Mouse (Mus musculus): ENCODE measurements around the gene Mtg2.

Mtg2 gene

GRCm38 (mm10) chr2:180053001-180053400, 17.4 kb upstream of the Mtg2 start:
- peak; percentile 50 to 65 for DNase-seq

DNA sequence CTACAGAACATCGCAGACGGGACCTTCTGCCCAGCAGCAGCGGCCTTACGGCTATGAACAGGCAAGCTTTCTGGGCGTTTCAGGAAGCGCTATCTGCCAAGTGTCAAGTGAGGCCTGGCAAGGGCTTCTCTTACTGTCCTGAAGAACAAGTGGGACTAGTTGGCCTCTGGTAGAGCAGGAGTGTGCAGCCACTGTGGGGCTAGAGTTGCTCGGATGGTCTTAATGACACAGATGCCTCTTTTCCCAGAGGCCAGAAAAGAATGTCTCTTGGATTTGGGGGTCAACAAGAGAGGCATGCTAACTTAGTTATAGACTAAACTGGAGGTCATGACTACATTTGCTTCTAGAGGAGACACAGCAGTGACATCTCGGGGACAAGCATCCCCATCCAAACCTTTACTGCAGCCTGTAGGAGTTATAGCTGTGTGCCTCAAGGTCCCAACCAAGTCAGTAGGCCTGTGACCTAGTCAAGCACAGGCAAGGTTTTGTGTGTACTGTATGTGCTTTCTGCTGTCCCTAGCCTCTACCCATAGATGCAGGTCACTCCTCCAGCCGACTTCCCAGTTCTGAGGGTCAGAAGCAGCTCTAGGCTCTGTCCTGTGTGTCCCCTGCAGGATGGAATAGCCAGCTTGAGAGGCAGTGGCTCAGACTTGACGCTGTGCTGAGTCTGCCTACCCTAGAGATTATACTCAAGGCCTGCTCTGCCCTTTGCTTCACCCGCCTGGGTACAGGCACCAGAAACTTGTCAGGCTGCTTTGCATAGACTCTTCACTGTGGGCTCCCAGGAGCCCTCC, 6.9 kb upstream of the Mtg2 start:
- DNase-seq: no peak

DNA sequence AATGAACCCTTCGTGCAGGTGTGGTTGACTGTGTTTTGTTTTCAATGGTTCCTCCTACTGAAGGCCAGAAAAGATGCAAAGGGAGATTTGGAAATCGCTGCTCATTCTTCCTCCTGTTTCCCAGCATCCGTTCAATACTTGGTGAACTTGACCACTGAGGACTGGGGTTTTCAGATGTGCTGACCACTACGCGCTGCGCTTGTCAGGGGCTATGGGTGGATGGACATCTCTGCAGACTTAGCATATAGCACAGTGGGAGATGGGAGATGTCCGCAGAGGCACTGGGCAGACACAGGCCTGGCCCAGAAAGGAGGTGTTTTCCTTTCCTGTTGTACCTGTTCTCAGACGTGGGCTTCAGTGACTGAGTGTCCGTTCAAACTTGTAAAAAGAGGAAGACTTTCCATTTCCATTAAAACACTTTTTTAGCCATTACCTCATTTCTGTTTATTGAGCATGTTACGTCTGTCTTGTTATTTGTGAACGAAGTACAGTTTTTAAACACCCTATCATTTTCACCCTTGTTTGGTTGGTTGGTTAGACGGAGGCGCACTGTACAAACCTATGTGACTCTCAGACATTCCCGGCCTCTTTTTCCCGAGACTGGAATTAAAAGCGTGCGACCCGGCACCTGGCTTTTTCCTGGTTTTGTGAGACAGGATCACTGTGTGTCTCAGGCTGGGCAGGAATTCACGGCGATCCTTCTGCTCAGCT, 463 bp upstream of the Mtg2 start:
- no peak for DNase-seq

DNA sequence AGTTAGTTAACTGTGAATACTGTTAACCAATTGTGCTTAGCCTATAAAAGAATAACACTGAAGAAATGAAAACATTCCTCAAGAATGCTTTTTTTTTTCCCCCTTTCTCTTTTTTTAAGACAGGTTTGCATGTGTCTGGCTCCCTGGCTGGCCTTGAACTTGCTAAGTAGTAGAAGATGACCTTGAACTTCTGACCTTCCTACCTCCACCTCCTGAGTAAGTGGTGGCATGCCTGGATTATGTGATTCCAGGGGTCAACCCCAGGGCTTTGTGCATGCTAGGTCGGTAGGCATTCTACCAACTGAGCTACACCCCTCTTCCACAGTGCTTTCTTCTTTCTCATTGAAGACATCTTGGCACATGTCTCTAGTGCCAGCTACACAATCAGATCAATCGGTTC, 1.3 kb downstream of the Mtg2 start:
- DNase-seq: no peak

DNA sequence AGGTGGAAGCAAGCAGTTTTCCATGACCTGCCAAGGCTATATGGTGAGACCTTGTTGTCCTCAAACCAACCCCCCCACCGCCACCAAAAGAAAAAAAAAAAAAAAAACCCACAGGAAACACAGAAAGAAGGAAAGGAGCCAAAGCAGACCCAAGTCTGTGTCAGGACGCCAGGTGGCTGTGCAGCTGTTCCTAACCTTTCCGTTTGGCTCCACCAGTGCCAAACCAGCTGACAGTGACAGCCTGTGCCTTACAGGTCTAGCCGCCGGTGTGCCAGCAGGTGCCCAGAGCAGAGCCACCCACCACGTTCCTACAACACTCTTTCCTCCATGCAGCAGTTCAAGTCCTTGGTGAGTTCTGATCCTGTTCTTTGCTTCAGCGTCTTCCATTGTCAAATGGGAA, 2.5 kb downstream of the Mtg2 start:
- no peak for DNase-seq

DNA sequence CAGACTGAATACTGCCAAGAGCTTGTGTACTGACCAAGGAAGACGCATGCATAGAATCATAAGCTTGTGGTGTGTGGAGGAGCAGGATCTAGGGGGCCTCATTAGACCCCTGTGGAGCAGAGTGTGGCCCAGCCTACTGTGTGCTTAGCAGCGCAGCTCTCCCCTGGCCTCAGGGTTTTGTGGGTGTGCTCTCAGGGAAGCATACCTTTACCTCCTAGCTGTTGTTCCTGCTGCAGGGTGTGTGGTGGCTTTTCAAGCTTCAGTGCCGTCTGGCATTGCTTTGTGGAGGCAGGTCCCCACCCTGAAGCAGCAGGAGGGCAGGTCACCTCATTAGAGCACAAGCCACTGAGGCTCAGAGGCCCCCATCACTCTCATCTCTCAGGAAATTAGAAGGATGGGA, 7.2 kb downstream of the Mtg2 start:
- no peak for DNase-seq

- DNase-seq: no peak
These were observed 10.3 kb downstream of the Mtg2 start for GRCm38 (mm10) chr2:180080680-180081079.

- no peak for DNase-seq
These were observed 12.7 kb downstream of the Mtg2 start for GRCm38 (mm10) chr2:180083063-180083462.

GRCm38 (mm10) chr2:180084565-180084964, 14.2 kb downstream of the Mtg2 start:
- no peak for DNase-seq

DNA sequence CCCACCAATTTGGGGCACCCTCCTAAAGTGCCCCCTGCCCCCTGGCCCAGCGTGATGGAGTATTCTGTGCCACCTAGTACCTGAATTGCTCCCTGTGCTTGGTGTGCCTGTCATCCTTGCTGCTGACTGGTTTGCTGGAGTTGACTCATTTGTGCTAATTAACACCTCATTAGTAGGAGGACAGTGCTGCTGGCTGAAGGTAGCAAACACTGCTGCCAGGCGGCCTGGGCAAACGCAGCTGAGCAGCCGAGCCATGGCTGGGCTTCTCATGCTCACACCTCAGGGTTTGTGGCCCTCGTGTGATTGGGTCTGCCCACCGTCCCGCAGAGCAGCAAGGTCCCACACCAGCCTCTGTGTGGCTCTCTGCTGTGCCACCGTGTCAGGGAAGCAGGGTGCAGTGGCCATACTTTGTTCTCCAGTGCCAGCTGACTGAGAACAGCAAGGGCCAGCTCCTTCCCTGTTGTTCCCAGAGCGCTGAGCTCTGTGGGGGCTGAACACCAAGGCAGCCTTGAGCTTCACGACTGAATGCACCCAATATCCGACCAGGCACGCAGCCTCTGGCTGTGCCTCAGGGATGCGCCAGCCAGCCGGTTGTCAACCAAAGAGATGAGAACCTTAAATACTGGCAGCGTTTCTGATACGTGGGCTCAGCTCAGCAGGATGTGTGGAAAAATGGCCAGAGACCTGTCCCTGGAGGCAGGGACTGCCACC, 15.7 kb downstream of the Mtg2 start:
- DNase-seq: no peak

GRCm38 (mm10) chr2:180086637-180087027, 16.2 kb downstream of the Mtg2 start:
- no peak for DNase-seq

DNA sequence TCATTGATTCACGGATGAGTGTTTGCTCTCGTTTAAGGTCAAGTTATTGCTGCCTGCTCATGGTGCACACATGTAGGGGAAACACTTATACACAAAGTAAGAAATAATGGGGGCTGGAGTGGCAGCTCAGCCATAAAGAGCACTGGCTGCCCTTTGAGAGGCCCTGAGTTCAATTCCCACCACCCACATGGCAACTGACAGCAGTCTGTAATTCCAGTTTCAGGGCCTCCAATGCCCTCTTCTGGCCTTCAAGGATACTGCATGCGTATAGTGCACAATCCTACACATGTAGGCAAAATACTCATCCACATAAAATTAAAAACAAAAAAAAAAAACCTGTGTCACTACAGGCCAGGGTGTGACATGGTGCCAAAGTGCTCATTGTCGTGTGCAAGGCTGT, 17.1 kb downstream of the Mtg2 start:
- DNase-seq: no peak

- DNase-seq: no peak
These were observed 19.9 kb downstream of the Mtg2 start for GRCm38 (mm10) chr2:180090285-180090684.

DNA sequence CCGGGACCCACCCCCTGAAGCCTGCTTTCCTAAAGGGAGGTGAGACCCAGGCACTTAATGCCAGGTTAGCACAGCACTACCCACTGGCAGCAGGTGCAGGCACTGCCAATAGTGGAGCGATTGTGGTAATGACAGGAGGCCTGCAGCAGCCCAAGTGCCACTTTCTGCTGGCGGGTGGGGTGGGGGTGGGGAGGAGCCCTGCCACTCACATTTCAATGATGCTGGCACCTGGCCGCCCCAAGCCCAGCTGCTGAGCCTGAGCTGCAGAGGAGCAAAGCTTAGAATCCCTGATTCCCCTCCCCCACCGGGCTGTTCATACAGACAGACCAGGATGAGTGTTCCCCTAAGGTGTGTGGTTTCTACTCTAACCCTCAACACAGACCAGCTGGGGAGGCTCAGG, 25.3 kb downstream of the Mtg2 start:
- no peak for DNase-seq

GRCm38 (mm10) chr2:180097585-180097984, 27.2 kb downstream of the Mtg2 start:
- DNase-seq: no peak

GRCm38 (mm10) chr2:180098167-180098566, 27.8 kb downstream of the Mtg2 start:
- DNase-seq: no peak

DNA sequence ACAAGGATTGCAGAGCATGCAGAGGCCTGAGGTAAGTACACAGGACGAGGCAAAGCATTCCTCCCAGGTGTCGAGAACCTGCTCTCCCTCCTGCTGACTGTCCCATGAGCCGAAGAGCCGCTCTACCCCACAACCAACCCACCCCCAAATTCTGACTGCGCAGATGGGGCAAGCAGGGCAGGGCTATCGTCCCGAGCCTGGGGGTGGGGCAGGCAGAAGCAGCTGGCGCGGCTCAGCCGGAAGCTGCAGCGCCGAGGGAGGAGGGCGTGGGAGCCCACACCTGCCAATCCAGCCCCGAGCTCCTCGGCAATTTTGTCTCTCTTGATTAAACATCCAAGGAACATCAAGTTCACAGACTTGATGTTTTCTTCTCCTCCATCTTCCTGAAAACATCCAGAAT, 29.1 kb downstream of the Mtg2 start:
- no peak for DNase-seq

- DNase-seq: no peak
These were observed 33.0 kb downstream of the Mtg2 start for GRCm38 (mm10) chr2:180103151-180103977.

DNA sequence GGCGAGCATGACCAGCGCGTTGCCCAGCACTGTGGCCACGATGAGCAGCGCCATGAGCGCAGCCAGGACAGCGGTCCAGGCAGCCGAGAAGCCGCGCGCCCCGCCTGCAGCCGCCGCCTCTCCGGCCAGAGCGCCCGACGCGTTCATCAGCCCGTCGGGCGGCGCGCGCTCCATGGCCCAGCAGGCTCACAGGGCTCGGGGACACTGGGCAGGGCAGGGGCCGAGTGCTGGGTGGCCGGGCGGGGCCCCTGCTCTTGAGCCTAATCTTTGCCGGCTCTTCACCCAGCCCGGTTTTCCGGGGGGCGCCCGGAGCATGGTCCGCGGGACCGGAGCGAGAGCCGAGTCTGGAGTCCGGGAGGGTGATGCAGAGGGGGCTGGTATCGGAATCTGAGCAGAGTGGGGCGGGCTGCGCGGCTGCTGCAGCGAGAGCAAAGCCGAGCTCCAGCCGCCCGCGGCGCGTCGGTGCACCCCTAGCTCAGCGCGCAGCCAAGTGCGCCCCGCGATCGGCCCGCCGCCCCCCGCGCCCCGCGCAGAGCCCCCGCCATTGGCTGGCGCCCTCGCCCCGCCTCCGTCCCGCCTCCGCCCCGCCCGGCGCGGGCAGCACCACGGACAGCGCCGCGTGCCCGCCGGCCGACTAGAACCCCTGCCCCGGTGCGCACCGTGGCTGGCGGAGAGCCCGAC, 33.7 kb downstream of the Mtg2 start, which contains the start of gene Hrh3:
Gene Hrh3 (minus strand): TSS at position 511 of the 681 bp plus-strand sequence.
- DNase-seq: peak; percentile 76 to 78

DNA sequence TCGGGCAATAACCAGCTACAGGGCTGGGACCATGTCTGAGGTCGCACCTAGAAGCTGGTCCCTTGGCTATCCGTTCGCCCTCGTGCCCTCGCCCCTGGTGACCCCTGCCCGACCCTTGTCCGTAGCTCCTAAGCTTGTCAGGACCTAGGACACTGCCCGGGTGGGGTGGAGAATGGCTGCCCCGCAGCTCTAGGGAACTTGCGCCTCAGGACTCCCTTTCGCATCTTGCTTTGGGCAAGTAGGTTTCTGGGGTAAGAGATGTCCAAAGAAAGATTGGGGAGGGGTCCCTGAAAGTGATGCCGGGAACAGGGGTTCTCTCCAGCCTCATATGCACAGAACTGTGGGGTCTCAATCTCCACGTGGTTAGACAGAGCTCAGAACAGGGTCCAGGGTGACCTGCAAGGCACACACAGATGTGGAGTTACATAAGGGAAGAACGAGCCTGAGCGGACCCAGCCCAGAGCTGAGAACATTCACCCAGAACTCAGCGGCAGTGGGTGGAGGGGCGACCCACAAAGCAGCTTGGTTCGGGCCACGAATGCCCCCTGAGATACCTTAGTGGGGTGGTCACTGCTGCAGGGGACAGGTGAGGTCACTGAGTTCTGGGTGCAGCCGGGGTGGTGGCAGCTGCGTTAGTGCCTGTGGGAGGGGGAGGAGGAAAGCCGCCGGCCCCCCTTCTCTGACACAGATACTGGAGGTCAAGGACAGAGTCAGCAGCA, 34.4 kb downstream of the Mtg2 start:
- no peak for DNase-seq

DNA sequence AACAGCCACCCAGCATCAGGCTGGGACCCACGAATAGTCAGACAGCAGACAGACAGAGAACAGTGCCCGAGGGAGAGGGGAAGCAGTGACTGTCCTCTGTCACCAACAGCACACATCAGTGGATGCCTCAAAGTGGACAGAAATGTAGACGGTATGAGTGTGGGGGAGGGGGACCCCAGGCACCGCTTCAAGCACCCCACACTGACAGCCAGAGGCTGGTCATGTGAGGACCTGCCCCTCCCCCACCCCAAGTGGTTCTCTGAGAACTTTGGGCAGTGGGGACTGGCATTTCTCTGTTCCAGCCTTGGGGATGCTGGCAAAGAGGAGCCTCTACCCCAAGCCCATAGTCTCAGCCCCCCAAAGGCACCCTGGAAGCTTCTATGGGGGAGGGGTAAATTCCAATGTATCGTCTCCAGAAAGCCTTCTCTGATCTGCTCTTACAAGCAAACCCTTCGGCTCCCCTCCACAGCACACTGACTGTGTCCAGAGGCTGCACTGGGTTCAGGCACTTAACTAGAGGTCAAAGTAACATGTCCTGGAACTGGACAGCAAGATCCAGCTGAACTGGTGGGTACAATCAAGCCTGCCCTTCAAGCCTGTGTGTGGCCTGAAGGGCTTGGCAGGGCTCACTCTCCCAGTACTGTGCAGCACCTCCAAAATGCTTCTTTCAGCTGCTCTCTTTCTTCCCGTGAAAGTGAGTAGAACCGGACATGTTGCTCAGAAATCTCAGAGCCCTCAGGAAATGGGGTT, 35.2 kb downstream of the Mtg2 start:
- DNase-seq: peak in 1 of 2 experiments; percentile 24
